Mouse (Mus musculus) heart, adult 2 months (tissue): Measurements from ENCODE around the gene 1700022I11Rik. TPM values are rescaled to one million over a fixed set of nuclear protein-coding genes. Genes with fewer than 3 reads are reported as not detected.

Source experiments
- DNase-seq, 2 experiments: peaks; one replicate each; pipeline ENCODE4 v3.0.0; 2021
- H3K27ac ChIP-seq: fragments of 200-600 bp; 2 replicates; pipeline ENCODE4 v1.8.1; 2022
- H3K27me3 ChIP-seq: fragments of 200-500 bp; 2 replicates; pipeline ENCODE4 v1.6.1; 2012; ENCODE audit warnings: mild to moderate bottlenecking, low read length, inconsistent platforms, mixed read lengths; ENCODE audit not compliant: control insufficient read depth, insufficient read depth
- H3K36me3 ChIP-seq: fragments of 200-500 bp; 2 replicates; pipeline ENCODE4 v1.6.1; 2012; ENCODE audit warnings: low read length, inconsistent platforms; ENCODE audit not compliant: control insufficient read depth, insufficient read depth
- H3K4me1 ChIP-seq: fragments of 200-500 bp; 2 replicates; pipeline ENCODE4 v1.6.1; 2011; ENCODE audit warnings: low read length; ENCODE audit not compliant: control insufficient read depth, insufficient read depth
- H3K4me3 ChIP-seq: fragments of 200-600 bp; 2 replicates; pipeline ENCODE4 v1.8.1; 2022
- H3K79me2 ChIP-seq: fragments of 200-500 bp; replicated peaks from 2 replicates; pipeline ENCODE4 v1.6.1; 2012; ENCODE audit warnings: mild to moderate bottlenecking, inconsistent platforms, low read length, moderate library complexity, mixed read lengths; ENCODE audit not compliant: control insufficient read depth, insufficient read depth
- H3K9ac ChIP-seq: fragments of 200-500 bp; 2 replicates; pipeline ENCODE4 v1.6.1; 2012; ENCODE audit warnings: low read depth, mild to moderate bottlenecking, control low read depth, inconsistent platforms, low read length, mixed read lengths
- CTCF ChIP-seq: fragments of 200-600 bp; IDR thresholded peaks from 2 replicates; pipeline ENCODE4 v1.8.1; 2022; ENCODE audit warnings: antibody characterized with exemption, mild to moderate bottlenecking, moderate library complexity
- EP300 ChIP-seq: fragments of 200-500 bp; IDR thresholded peaks from 2 replicates; pipeline ENCODE4 v1.6.1; 2011; ENCODE audit warnings: low read depth, low read length, control low read depth; ENCODE audit not compliant: insufficient read depth
- POLR2A ChIP-seq: fragments of 200-500 bp; IDR thresholded peaks from 2 replicates; pipeline ENCODE4 v1.6.1; 2011; ENCODE audit warnings: mild to moderate bottlenecking, low read depth, low read length, control low read depth; ENCODE audit not compliant: insufficient read depth
- WGBS: fragments of 180-500 bp; shearing (Covaris S2); methylation state at CpG from one replicate; pipeline ENCODE4 v1.1.7; 2018; 5-methylcytosine and 5-hydroxymethylcytosine counted together
- intact Hi-C: fragments of 180-260 bp; cut with DNase I; formaldehyde crosslinking; loops from one replicate; pipeline ENCODE4 v1.15.1; 2025
- polyA plus RNA-seq: library from polyadenylated mRNA; depleted of rRNA; stranded (reverse); fragments of >200 nt; gene quantifications from 2 replicates; pipeline ENCODE4 v1.2.3, GENCODE M21; 2012
- total RNA-seq, 2 experiments: library from RNA; stranded (reverse); gene quantifications; 2 replicates each; pipeline ENCODE4 v1.2.3; 2021

Gene 1700022I11Rik
- total and polyA plus RNA-seq, 3 experiments, result not detected

GRCm38 (mm10) chr4:42928209-42928608 lies 41.2 kb upstream of the 1700022I11Rik start:
- Histone ChIP-seq H3K9ac (no peak overlapping the region), H3K4me3 (no peak overlapping the region), H3K36me3 (no peaks in the 10 kb centered on the region), H3K27ac (no peak overlapping the region), H3K79me2 (no peaks in the 10 kb centered on the region), H3K27me3 (no peaks in the 10 kb centered on the region), H3K4me1 (peaks cover 5% of the 10 kb centered on the region)
- intact Hi-C loops, result no loop called here
- no peak for DNase-seq
- 84% methylated on average over 5 of the region's 5 CpGs for WGBS
- TF ChIP-seq POLR2A, result no peak
- TF ChIP-seq CTCF, result peak; percentile 20; the same call in 1 of the 2 replicates

GRCm38 (mm10) chr4:42928952-42929351 lies 40.5 kb upstream of the 1700022I11Rik start:
- TF ChIP-seq POLR2A, result no peak
- TF ChIP-seq CTCF, result no peak
- no peak for TF ChIP-seq EP300
- no peak overlapping the region for H3K4me3 ChIP-seq
- no peaks in the 10 kb centered on the region for H3K79me2 ChIP-seq
- H3K36me3 ChIP-seq, result no peaks in the 10 kb centered on the region
- intact Hi-C loops, result no loop called here
- 92% methylated on average over 9 of the region's 9 CpGs for WGBS
- peaks cover 5% of the 10 kb centered on the region for H3K4me1 ChIP-seq
- no peak overlapping the region for H3K9ac ChIP-seq
- no peak overlapping the region for H3K27ac ChIP-seq
- H3K27me3 ChIP-seq, result no peaks in the 10 kb centered on the region
- DNase-seq, result no peak

GRCm38 (mm10) chr4:42932229-42932969 lies 37.0 kb upstream of the 1700022I11Rik start:
- Histone ChIP-seq H3K36me3 (no peaks in the 10 kb centered on the region), H3K79me2 (no peaks in the 10 kb centered on the region), H3K4me1 (peaks cover 5% of the 10 kb centered on the region), H3K27ac (peak overlapping the region; percentile 81), H3K27me3 (no peaks in the 10 kb centered on the region), H3K4me3 (no peak overlapping the region), H3K9ac (peak overlapping the region; percentile 6; the same call in 1 of the 2 replicates)
- peak; percentile 18 for DNase-seq
- 37% methylated on average over 8 of the region's 8 CpGs for WGBS
- TF ChIP-seq POLR2A (no peak), EP300 (no peak), CTCF (no peak)
- intact Hi-C loops, result no loop called here

GRCm38 (mm10) chr4:42933630-42934029 lies 35.8 kb upstream of the 1700022I11Rik start:
- DNase-seq, result peak; percentile 71 to 75

GRCm38 (mm10) chr4:42941396-42941795 lies 28.0 kb upstream of the 1700022I11Rik start:
- H3K27ac ChIP-seq, result no peak overlapping the region
- H3K36me3 ChIP-seq, result no peaks in the 10 kb centered on the region
- intact Hi-C loops, result no loop called here
- no peaks in the 10 kb centered on the region for H3K79me2 ChIP-seq
- H3K4me3 ChIP-seq, result no peak overlapping the region
- H3K4me1 ChIP-seq, result no peaks in the 10 kb centered on the region
- TF ChIP-seq POLR2A, result no peak
- TF ChIP-seq EP300, result no peak
- TF ChIP-seq CTCF, result no peak
- WGBS, result 70% methylated on average over 7 of the region's 7 CpGs
- no peak for DNase-seq
- H3K9ac ChIP-seq, result no peak overlapping the region
- H3K27me3 ChIP-seq, result no peaks in the 10 kb centered on the region

More at GRCm38 (mm10) chr4:42933630-42934029, 35.8 kb upstream of the 1700022I11Rik start:
- Histone ChIP-seq H3K9ac (peak overlapping the region; percentile 55), H3K36me3 (no peaks in the 10 kb centered on the region), H3K27me3 (no peaks in the 10 kb centered on the region), H3K79me2 (no peaks in the 10 kb centered on the region), H3K4me3 (peak overlapping the region; percentile 23; the same call in 1 of the 2 replicates), H3K27ac (peak overlapping the region; percentile 54), H3K4me1 (peaks cover 5% of the 10 kb centered on the region)
- intact Hi-C loops, result no loop called here
- TF ChIP-seq EP300 (no peak), CTCF (peak; percentile 42)
- 4% methylated on average over 22 of the region's 22 CpGs for WGBS

GRCm38 (mm10) chr4:42943341-42943740 lies 26.1 kb upstream of the 1700022I11Rik start:
- Histone ChIP-seq H3K27ac (no peak overlapping the region), H3K4me1 (no peaks in the 10 kb centered on the region), H3K4me3 (no peak overlapping the region), H3K9ac (no peak overlapping the region), H3K27me3 (no peaks in the 10 kb centered on the region), H3K79me2 (no peaks in the 10 kb centered on the region), H3K36me3 (no peaks in the 10 kb centered on the region)
- DNase-seq, result no peak
- TF ChIP-seq CTCF (no peak), POLR2A (no peak)
- intact Hi-C loops, result no loop called here
- 50% methylated on average over 5 of the region's 5 CpGs for WGBS
